10 mouse cellular contexts compared by ENCODE assay signal in the genomic region with DNA sequence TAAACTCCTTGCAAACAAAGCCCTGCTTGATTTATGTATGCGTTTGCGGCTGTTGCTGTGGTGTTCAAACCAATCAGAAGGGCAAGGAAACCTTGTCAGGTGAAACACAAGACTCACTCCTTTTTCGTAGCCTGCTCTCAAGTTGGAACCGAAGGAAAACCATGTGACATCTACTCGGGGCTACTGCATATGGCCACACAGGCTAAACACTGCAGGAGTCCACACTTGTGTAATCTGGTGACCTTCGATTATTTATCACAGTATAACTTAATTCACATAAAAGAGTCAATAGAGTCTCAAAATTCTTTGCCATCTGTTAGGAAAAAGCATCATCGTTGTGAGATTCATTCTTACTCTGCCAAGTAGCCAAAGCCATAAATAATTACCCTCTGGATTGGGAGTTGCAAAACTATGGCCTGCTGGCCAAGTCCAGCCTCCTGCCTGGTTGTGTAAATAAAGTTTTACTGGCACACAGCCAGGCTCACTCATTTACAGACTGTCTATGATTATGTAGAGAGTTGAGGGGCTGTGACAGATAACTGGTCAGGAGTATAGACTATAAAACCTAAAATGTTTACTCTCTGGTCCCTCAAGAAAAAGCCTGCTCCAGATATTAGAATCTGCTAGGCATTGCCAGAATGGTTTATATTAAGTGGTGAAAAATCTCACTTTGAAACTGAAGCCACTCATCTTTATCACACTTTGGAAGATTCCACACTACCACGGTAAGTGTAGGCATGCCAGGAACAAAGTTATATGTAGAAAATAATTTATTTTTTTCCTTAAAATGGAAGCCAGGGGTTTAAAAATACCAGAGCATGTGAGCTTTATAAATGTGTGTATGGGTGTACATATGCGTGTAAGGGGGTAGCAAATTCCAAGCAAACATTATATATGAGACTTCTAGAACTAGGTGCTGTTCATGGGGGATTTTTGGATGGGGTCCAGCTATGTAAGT. TPM values are rescaled to one million over a fixed set of nuclear protein-coding genes. Genes with fewer than 3 reads are reported as not detected.
DNase-seq lines count a peak whose midpoint lies in the region; ATAC-seq and TF ChIP-seq lines count a peak whose summit lies in the region.
"Had no signal": no experiment of that assay in that cellular context is flagged by ENCODE, and none has a peak within 500 bp of the region (broad histone marks: within the 10 kb centered on the region; RNA-seq: fewer than 3 reads in every experiment).

No protein-coding gene starts in this region.

- WGBS in limb, embryonic 13.5 days = 69% methylated on average over 9 of the region's 9 CpGs
- 86% methylated on average over 9 of the region's 9 CpGs for WGBS in limb, embryonic 10.5 days
- 74% methylated on average over 9 of the region's 9 CpGs for WGBS in embryonic facial prominence, embryonic 15.5 days
- WGBS in thymus, adult 2 months = 85% methylated on average over 9 of the region's 9 CpGs
- 93% methylated on average over 9 of the region's 9 CpGs for WGBS in forebrain, embryonic 10.5 days

- no peak overlapping the region for H3K9ac ChIP-seq in limb, embryonic 13.5 days
- H3K9ac ChIP-seq in embryonic facial prominence, embryonic 15.5 days = no peak overlapping the region
- H3K9ac ChIP-seq: hindbrain, embryonic 15.5 days had no signal

- no peak for TF ChIP-seq POLR2A in thymus, adult 2 months (IDR thresholded peaks at IDR 0.05; ENCODE audit: control insufficient read depth, extremely low read depth, insufficient read depth, low read length, poor library complexity)

- H3K27ac ChIP-seq in limb, embryonic 13.5 days = 0 out of 2 replicates have a peak overlapping the region, but pooled peaks have one; percentile 15
- no peak overlapping the region for H3K27ac ChIP-seq in limb, embryonic 10.5 days
- H3K27ac ChIP-seq in embryonic facial prominence, embryonic 15.5 days (replicated peaks) = no peak overlapping the region
- no peak overlapping the region for H3K27ac ChIP-seq in thymus, adult 2 months (ENCODE audit: control insufficient read depth, insufficient read depth, low read length)
- no peak overlapping the region for H3K27ac ChIP-seq in forebrain, embryonic 10.5 days
- H3K27ac ChIP-seq: hindbrain, embryonic 15.5 days had no signal

- no peak overlapping the region for H3K4me3 ChIP-seq in limb, embryonic 13.5 days
- H3K4me3 ChIP-seq in limb, embryonic 10.5 days = no peak overlapping the region
- no peak overlapping the region for H3K4me3 ChIP-seq in embryonic facial prominence, embryonic 15.5 days (replicated peaks)
- H3K4me3 ChIP-seq in thymus, adult 2 months (ENCODE audit: control insufficient read depth, insufficient read depth, low read length) = no peak overlapping the region
- H3K4me3 ChIP-seq in forebrain, embryonic 10.5 days = no peak overlapping the region
- H3K4me3 ChIP-seq: hindbrain, embryonic 15.5 days had no signal

- TF ChIP-seq CTCF in thymus, adult 2 months (IDR thresholded peaks at IDR 0.05; ENCODE audit: borderline replicate concordance, control insufficient read depth, extremely low read depth, insufficient read depth, low read length, poor library complexity) = no peak

- peak; percentile 48; the same call in 1 of the 2 replicates for ATAC-seq in limb, embryonic 13.5 days (ENCODE audit: low FRiP score, low read depth)
- 0 out of 2 replicates have a peak, but pooled peaks have one; percentile 39 for ATAC-seq in embryonic facial prominence, embryonic 15.5 days (ENCODE audit: insufficient number of reproducible peaks, low FRiP score, low TSS enrichment, low read depth)
- ATAC-seq: midbrain, embryonic 16.5 days had no signal

- no peaks in the 10 kb centered on the region for H3K9me3 ChIP-seq in limb, embryonic 13.5 days
- no peaks in the 10 kb centered on the region for H3K9me3 ChIP-seq in limb, embryonic 10.5 days (replicated peaks)
- no peaks in the 10 kb centered on the region for H3K9me3 ChIP-seq in embryonic facial prominence, embryonic 15.5 days (replicated peaks)
- H3K9me3 ChIP-seq in forebrain, embryonic 10.5 days = no peaks in the 10 kb centered on the region
- H3K9me3 ChIP-seq: hindbrain, embryonic 15.5 days had no signal

- peaks cover 20% of the 10 kb centered on the region for H3K4me1 ChIP-seq in limb, embryonic 13.5 days
- no peaks in the 10 kb centered on the region; the same call in 1 of the 2 replicates for H3K4me1 ChIP-seq in limb, embryonic 10.5 days
- no peaks in the 10 kb centered on the region for H3K4me1 ChIP-seq in embryonic facial prominence, embryonic 15.5 days
- no peaks in the 10 kb centered on the region for H3K4me1 ChIP-seq in thymus, adult 2 months (replicated peaks; ENCODE audit: control insufficient read depth, insufficient read depth, low read length)
- H3K4me1 ChIP-seq in forebrain, embryonic 10.5 days = peaks cover 11% of the 10 kb centered on the region

- H3K27me3 ChIP-seq in limb, embryonic 13.5 days = no peaks in the 10 kb centered on the region
- H3K27me3 ChIP-seq in limb, embryonic 10.5 days (ENCODE audit: low read depth, poor library complexity, severe bottlenecking) = no peaks in the 10 kb centered on the region
- no peaks in the 10 kb centered on the region for H3K27me3 ChIP-seq in embryonic facial prominence, embryonic 15.5 days
- H3K27me3 ChIP-seq in thymus, adult 2 months (ENCODE audit: control insufficient read depth, insufficient read depth, low read length) = no peaks in the 10 kb centered on the region
- no peaks in the 10 kb centered on the region for H3K27me3 ChIP-seq in forebrain, embryonic 10.5 days (ENCODE audit: poor library complexity, severe bottlenecking)
- H3K27me3 ChIP-seq: hindbrain, embryonic 15.5 days had no signal

- no peak overlapping the region for H3K4me2 ChIP-seq in limb, embryonic 13.5 days (replicated peaks)
- no peak overlapping the region for H3K4me2 ChIP-seq in embryonic facial prominence, embryonic 15.5 days (replicated peaks)
- H3K4me2 ChIP-seq: hindbrain, embryonic 15.5 days had no signal

- DNase-seq in limb, embryonic 10.5 days (ENCODE audit: low spot score) = no peak
- DNase-seq in kidney, postnatal 10 days = peak; percentile 76
- DNase-seq in skeletal muscle tissue, adult 2 months (ENCODE audit: low read depth, low spot score) = peak; percentile 22
- DNase-seq in thymus, adult 2 months = no peak
- DNase-seq in embryo, embryonic 10.5 days (ENCODE audit: low spot score) = no peak
- no peak for DNase-seq in forebrain, embryonic 10.5 days (ENCODE audit: extremely low spot score, low spot score)

- no peaks in the 10 kb centered on the region for H3K36me3 ChIP-seq in limb, embryonic 13.5 days
- H3K36me3 ChIP-seq in limb, embryonic 10.5 days = no peaks in the 10 kb centered on the region
- no peaks in the 10 kb centered on the region for H3K36me3 ChIP-seq in embryonic facial prominence, embryonic 15.5 days
- H3K36me3 ChIP-seq in thymus, adult 2 months (ENCODE audit: control insufficient read depth, insufficient read depth, low read length) = no peaks in the 10 kb centered on the region
- no peaks in the 10 kb centered on the region for H3K36me3 ChIP-seq in forebrain, embryonic 10.5 days (replicated peaks)
- H3K36me3 ChIP-seq: hindbrain, embryonic 15.5 days had no signal

RNA-seq across cellular contexts. Expression of gene Tanc2, which starts 40.3 kb away (rescaled TPM):
- polyA plus RNA-seq in limb, embryonic 13.5 days (2015; fragmentation: Nextera tagmentation; extraction: Ambion mirVana) = 8.5 and 10.3 TPM in 2 replicates
- 3.9 and 4.3 TPM in 2 replicates for polyA plus RNA-seq in limb, embryonic 10.5 days (2016; fragmentation: Nextera tagmentation; extraction: Ambion mirVana)
- 12.7 and 13.0 TPM in 2 replicates for polyA plus RNA-seq in embryonic facial prominence, embryonic 15.5 days (2015; fragmentation: Nextera tagmentation; extraction: Ambion mirVana)
- polyA plus RNA-seq in thymus, adult 2 months (2012; rRNA removed) = 2.1 and 2.6 TPM in 2 replicates
- polyA plus RNA-seq in forebrain, embryonic 10.5 days (2016; fragmentation: Nextera tagmentation; extraction: Ambion mirVana) = 4.2 and 5.7 TPM in 2 replicates

Comparison
In these comparisons a context has a peak if more than half of its experiments do, and no peak if none do; other contexts are left out.
1. DNase-seq: peak in kidney, postnatal 10 days (single experiment) and skeletal muscle tissue, adult 2 months (single experiment); none in limb, embryonic 10.5 days (single experiment), thymus, adult 2 months (single experiment), embryo, embryonic 10.5 days (single experiment) and forebrain, embryonic 10.5 days (single experiment).